Mouse (Mus musculus): ENCODE measurements at regions not wholly inside any gene's neighbourhood (a gene's known extent, or its start where the extent isn't known, plus 50 kb on each side); places are given as distances from the start of the nearest gene placed in this dataset.

GRCm38 (mm10) chr12:94332351-94332750 is 1359.7 kb upstream of the Flrt2 start:
- Histone ChIP-seq H3ac (ENCODE audit: control insufficient read depth, insufficient read length) (no peak overlapping the region), H3K4me3 (no peak overlapping the region), H3K27me3 (ENCODE audit: control insufficient read depth, insufficient read depth, insufficient read length) (no peaks in the 10 kb centered on the region), H3K79me2 (ENCODE audit: control insufficient read depth, insufficient read depth) (no peaks in the 10 kb centered on the region), H3K36me3 (ENCODE audit: control insufficient read depth, insufficient read depth) (no peaks in the 10 kb centered on the region), H3K4me2 (ENCODE audit: low read depth) (no peak overlapping the region)
- no peak for TF ChIP-seq TCF12 (IDR thresholded peaks at IDR 0.05; ENCODE audit: insufficient read depth, poor library complexity, severe bottlenecking)
- TF ChIP-seq REST (IDR thresholded peaks at IDR 0.05; ENCODE audit: insufficient read depth, insufficient read length) = no peak
- TF ChIP-seq CEBPB (IDR thresholded peaks at IDR 0.05; ENCODE audit: insufficient read depth, poor library complexity, severe bottlenecking) = no peak
- no peak for TF ChIP-seq POLR2A (IDR thresholded peaks at IDR 0.05; ENCODE audit: insufficient read length, low read depth)
- TF ChIP-seq MAX (IDR thresholded peaks at IDR 0.05; ENCODE audit: low read depth) = no peak
- TF ChIP-seq POLR2AphosphoS2 (IDR thresholded peaks at IDR 0.05; ENCODE audit: insufficient read length, low read depth) = no peak
- no peak for TF ChIP-seq USF1 (IDR thresholded peaks at IDR 0.05; ENCODE audit: low read depth)
- TF ChIP-seq TCF3 (IDR thresholded peaks at IDR 0.05; ENCODE audit: insufficient read length, low read depth) = no peak
- no peak for TF ChIP-seq MYOG (IDR thresholded peaks at IDR 0.05; ENCODE audit: control insufficient read depth in 1 of 3, insufficient read depth in 1 of 3, insufficient read length in 2 of 3, low read depth in 2 of 3)
- TF ChIP-seq MYOD1 (IDR thresholded peaks at IDR 0.05; ENCODE audit: control insufficient read depth in 1 of 3, insufficient read length in 2 of 3, low read depth in 2 of 3) = no peak
- no peak for TF ChIP-seq E2F4 (IDR thresholded peaks at IDR 0.05; ENCODE audit: insufficient read depth)
- TF ChIP-seq SRF (IDR thresholded peaks at IDR 0.05; ENCODE audit: control insufficient read depth, insufficient read length, low read depth) = no peak

GRCm38 (mm10) chr12:94334671-94335070 is 1357.4 kb upstream of the Flrt2 start:
- H3K4me2 ChIP-seq (ENCODE audit: low read depth) = no peak overlapping the region
- H3K36me3 ChIP-seq (ENCODE audit: control insufficient read depth, insufficient read depth) = no peaks in the 10 kb centered on the region
- TF ChIP-seq MYOG (IDR thresholded peaks at IDR 0.05; ENCODE audit: control insufficient read depth in 1 of 3, insufficient read depth in 1 of 3, insufficient read length in 2 of 3, low read depth in 2 of 3) (no peak), SRF (IDR thresholded peaks at IDR 0.05; ENCODE audit: control insufficient read depth, insufficient read length, low read depth) (no peak), POLR2AphosphoS2 (IDR thresholded peaks at IDR 0.05; ENCODE audit: insufficient read length, low read depth) (no peak), TCF12 (IDR thresholded peaks at IDR 0.05; ENCODE audit: insufficient read depth, poor library complexity, severe bottlenecking) (no peak), TCF3 (IDR thresholded peaks at IDR 0.05; ENCODE audit: insufficient read length, low read depth) (no peak), USF1 (IDR thresholded peaks at IDR 0.05; ENCODE audit: low read depth) (no peak), MYOD1 (IDR thresholded peaks at IDR 0.05; ENCODE audit: control insufficient read depth in 1 of 3, insufficient read length in 2 of 3, low read depth in 2 of 3) (no peak), POLR2A (IDR thresholded peaks at IDR 0.05; ENCODE audit: insufficient read length, low read depth) (no peak), MAX (IDR thresholded peaks at IDR 0.05; ENCODE audit: low read depth) (no peak), CEBPB (IDR thresholded peaks at IDR 0.05; ENCODE audit: insufficient read depth, poor library complexity, severe bottlenecking) (no peak), E2F4 (IDR thresholded peaks at IDR 0.05; ENCODE audit: insufficient read depth) (no peak), REST (IDR thresholded peaks at IDR 0.05; ENCODE audit: insufficient read depth, insufficient read length) (no peak)
- no peaks in the 10 kb centered on the region for H3K27me3 ChIP-seq (ENCODE audit: control insufficient read depth, insufficient read depth, insufficient read length)
- no peak overlapping the region for H3ac ChIP-seq (ENCODE audit: control insufficient read depth, insufficient read length)
- no peak overlapping the region for H3K4me3 ChIP-seq
- H3K79me2 ChIP-seq (ENCODE audit: control insufficient read depth, insufficient read depth) = no peaks in the 10 kb centered on the region

- Histone ChIP-seq H3ac (ENCODE audit: control insufficient read depth, insufficient read length) (no peak overlapping the region), H3K4me3 (no peak overlapping the region), H3K36me3 (ENCODE audit: control insufficient read depth, insufficient read depth) (no peaks in the 10 kb centered on the region), H3K4me2 (ENCODE audit: low read depth) (no peak overlapping the region), H3K27me3 (ENCODE audit: control insufficient read depth, insufficient read depth, insufficient read length) (no peaks in the 10 kb centered on the region), H3K79me2 (ENCODE audit: control insufficient read depth, insufficient read depth) (no peaks in the 10 kb centered on the region)
- TF ChIP-seq POLR2A (IDR thresholded peaks at IDR 0.05; ENCODE audit: insufficient read length, low read depth) (no peak), MAX (IDR thresholded peaks at IDR 0.05; ENCODE audit: low read depth) (no peak), SRF (IDR thresholded peaks at IDR 0.05; ENCODE audit: control insufficient read depth, insufficient read length, low read depth) (no peak), TCF3 (IDR thresholded peaks at IDR 0.05; ENCODE audit: insufficient read length, low read depth) (no peak), E2F4 (IDR thresholded peaks at IDR 0.05; ENCODE audit: insufficient read depth) (no peak), POLR2AphosphoS2 (IDR thresholded peaks at IDR 0.05; ENCODE audit: insufficient read length, low read depth) (no peak), CEBPB (IDR thresholded peaks at IDR 0.05; ENCODE audit: insufficient read depth, poor library complexity, severe bottlenecking) (no peak), USF1 (IDR thresholded peaks at IDR 0.05; ENCODE audit: low read depth) (no peak), TCF12 (IDR thresholded peaks at IDR 0.05; ENCODE audit: insufficient read depth, poor library complexity, severe bottlenecking) (no peak), MYOD1 (IDR thresholded peaks at IDR 0.05; ENCODE audit: control insufficient read depth in 1 of 3, insufficient read length in 2 of 3, low read depth in 2 of 3) (no peak), MYOG (IDR thresholded peaks at IDR 0.05; ENCODE audit: control insufficient read depth in 1 of 3, insufficient read depth in 1 of 3, insufficient read length in 2 of 3, low read depth in 2 of 3) (no peak), REST (IDR thresholded peaks at IDR 0.05; ENCODE audit: insufficient read depth, insufficient read length) (no peak)
These were observed 1342.3 kb upstream of the Flrt2 start for GRCm38 (mm10) chr12:94349623-94350156.

GRCm38 (mm10) chr12:94364269-94364668 is 1327.8 kb upstream of the Flrt2 start:
- no peak overlapping the region for H3K4me2 ChIP-seq (ENCODE audit: low read depth)
- no peaks in the 10 kb centered on the region for H3K36me3 ChIP-seq (ENCODE audit: control insufficient read depth, insufficient read depth)
- no peak overlapping the region for H3ac ChIP-seq (ENCODE audit: control insufficient read depth, insufficient read length)
- H3K79me2 ChIP-seq (ENCODE audit: control insufficient read depth, insufficient read depth) = no peaks in the 10 kb centered on the region
- H3K4me3 ChIP-seq = no peak overlapping the region
- TF ChIP-seq MYOD1 (IDR thresholded peaks at IDR 0.05; ENCODE audit: control insufficient read depth in 1 of 3, insufficient read length in 2 of 3, low read depth in 2 of 3) (no peak), TCF3 (IDR thresholded peaks at IDR 0.05; ENCODE audit: insufficient read length, low read depth) (no peak), USF1 (IDR thresholded peaks at IDR 0.05; ENCODE audit: low read depth) (no peak)
- H3K27me3 ChIP-seq (ENCODE audit: control insufficient read depth, insufficient read depth, insufficient read length) = no peaks in the 10 kb centered on the region

GRCm38 (mm10) chr12:94399991-94400390 is 1292.0 kb upstream of the Flrt2 start:
- TF ChIP-seq POLR2A (IDR thresholded peaks at IDR 0.05; ENCODE audit: insufficient read length, low read depth) (no peak), E2F4 (IDR thresholded peaks at IDR 0.05; ENCODE audit: insufficient read depth) (no peak), REST (IDR thresholded peaks at IDR 0.05; ENCODE audit: insufficient read depth, insufficient read length) (no peak), CEBPB (IDR thresholded peaks at IDR 0.05; ENCODE audit: insufficient read depth, poor library complexity, severe bottlenecking) (no peak), SRF (IDR thresholded peaks at IDR 0.05; ENCODE audit: control insufficient read depth, insufficient read length, low read depth) (no peak), TCF12 (IDR thresholded peaks at IDR 0.05; ENCODE audit: insufficient read depth, poor library complexity, severe bottlenecking) (no peak), POLR2AphosphoS2 (IDR thresholded peaks at IDR 0.05; ENCODE audit: insufficient read length, low read depth) (no peak), MAX (IDR thresholded peaks at IDR 0.05; ENCODE audit: low read depth) (no peak), USF1 (IDR thresholded peaks at IDR 0.05; ENCODE audit: low read depth) (no peak)
- no peak overlapping the region for H3K4me3 ChIP-seq
- no peak overlapping the region for H3K4me2 ChIP-seq (ENCODE audit: low read depth)
- no peak overlapping the region for H3ac ChIP-seq (ENCODE audit: control insufficient read depth, insufficient read length)
- H3K79me2 ChIP-seq (ENCODE audit: control insufficient read depth, insufficient read depth) = no peaks in the 10 kb centered on the region
- H3K27me3 ChIP-seq (ENCODE audit: control insufficient read depth, insufficient read depth, insufficient read length) = no peaks in the 10 kb centered on the region
- H3K36me3 ChIP-seq (ENCODE audit: control insufficient read depth, insufficient read depth) = no peaks in the 10 kb centered on the region

Measured in myocyte (in vitro differentiated cells).